Comparison of ENCODE assay signal across 8 mouse cellular contexts in the genomic region with DNA sequence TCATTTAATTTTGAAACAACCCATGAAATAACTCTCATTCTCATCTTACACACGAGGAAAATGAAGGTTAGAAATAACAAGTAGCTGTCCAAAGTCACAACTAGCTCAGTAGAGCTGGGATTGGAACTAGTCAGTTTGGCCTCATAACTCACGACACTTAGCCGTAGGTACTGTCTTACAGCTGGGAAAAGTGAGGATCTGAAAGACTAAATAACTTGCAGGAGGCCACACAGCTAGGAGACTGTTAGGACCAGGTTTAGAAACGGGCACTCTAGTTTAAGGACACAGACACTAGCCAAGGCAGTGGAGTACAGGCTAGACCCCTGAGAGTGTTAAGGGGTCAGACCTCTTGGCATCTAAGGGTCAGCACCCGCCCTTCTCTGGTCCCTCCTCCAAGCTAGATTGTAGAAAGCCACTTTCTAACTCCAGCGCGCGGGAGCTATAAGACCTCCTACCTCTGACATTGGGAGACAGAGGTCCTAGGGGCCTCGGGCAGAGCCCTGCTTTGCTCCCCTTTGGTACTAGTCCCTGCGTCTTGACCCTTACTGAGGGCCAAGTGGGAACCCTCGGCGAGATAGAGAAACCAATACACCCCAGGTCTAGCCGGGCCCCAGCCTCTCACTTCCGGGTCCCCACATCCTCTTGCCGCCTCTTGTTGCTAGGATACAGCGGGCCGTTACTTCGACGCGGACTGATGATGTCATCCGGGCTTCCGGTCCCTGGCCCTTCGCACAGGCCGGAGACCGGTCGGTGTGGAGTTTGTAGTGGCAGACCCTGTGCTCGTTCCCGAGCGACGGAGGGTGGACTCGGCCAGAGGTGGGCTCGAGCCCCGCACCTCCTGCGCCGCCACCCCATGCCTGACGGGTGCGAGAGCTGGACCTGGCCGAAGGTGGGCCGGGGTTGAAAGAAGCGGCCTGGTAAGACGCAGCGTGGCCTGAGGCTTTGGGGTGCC. TPM values are rescaled to one million over a fixed set of nuclear protein-coding genes. Genes with fewer than 3 reads are reported as not detected.
DNase-seq lines count a peak whose midpoint lies in the region; ATAC-seq lines count a peak whose summit lies in the region.

A gene (minus strand): TSS at position 678 of the 952 bp plus-strand sequence.
A gene (plus strand): TSS at position 703 of the 952 bp plus-strand sequence.

- WGBS in heart, embryonic 14.5 days = 5% methylated on average over 42 of the region's 42 CpGs
- WGBS in liver, embryonic 13.5 days (ENCODE audit: insufficient replicate concordance) = 5% methylated on average over 42 of the region's 42 CpGs
- WGBS in stomach, embryonic 16.5 days = 4% methylated on average over 42 of the region's 42 CpGs

- no peaks in the 10 kb centered on the region for H3K9me3 ChIP-seq in heart, embryonic 14.5 days (ENCODE audit: control insufficient read depth, low read length)
- H3K9me3 ChIP-seq in liver, embryonic 13.5 days (replicated peaks) = no peaks in the 10 kb centered on the region
- H3K9me3 ChIP-seq in stomach, embryonic 16.5 days (replicated peaks; ENCODE audit: control insufficient read depth, low read length) = no peaks in the 10 kb centered on the region

- peaks cover 6% of the 10 kb centered on the region; the same call in 1 of the 2 replicates for H3K27me3 ChIP-seq in heart, embryonic 14.5 days (ENCODE audit: control insufficient read depth, insufficient read depth, low read length)
- no peaks in the 10 kb centered on the region for H3K27me3 ChIP-seq in liver, embryonic 13.5 days
- H3K27me3 ChIP-seq in stomach, embryonic 16.5 days (ENCODE audit: control insufficient read depth, insufficient read depth, low read length) = no peaks in the 10 kb centered on the region

- DNase-seq in CD4-positive, CD25-positive, alpha-beta regulatory T cell, adult 2 months (ENCODE audit: low read depth, low spot score) = peak; percentile 96
- DNase-seq in fibroblast of lung, adult 2 months (ENCODE audit: low read depth) = peak; percentile 87
- DNase-seq in kidney, postnatal 14 days = peak; percentile 98
- peak; percentile 93 for DNase-seq in liver, embryonic 13.5 days
- peak; percentile 97 for DNase-seq in neural tube, embryonic 10.5 days (ENCODE audit: extremely low spot score, low spot score)

- H3K27ac ChIP-seq in brown adipose tissue, adult 24 weeks (replicated peaks; ENCODE audit: low read depth, low read length) = peak within 1 kb of the TSS; percentile 72
- peak within 1 kb of the TSS in 1 of 2 experiments; percentile 15; a peak in 2 of 4 replicates for H3K27ac ChIP-seq in heart, embryonic 14.5 days (replicated peaks in 1 of 2; ENCODE audit: control insufficient read depth in 1 of 2, insufficient read depth in 1 of 2, low read depth in 2 of 2, low read length in 2 of 2)
- peak within 1 kb of the TSS; percentile 96 for H3K27ac ChIP-seq in liver, embryonic 13.5 days
- peak within 1 kb of the TSS; percentile 43; the same call in 1 of the 2 replicates for H3K27ac ChIP-seq in stomach, embryonic 16.5 days (ENCODE audit: low read length)

- peaks cover 38% of the 10 kb centered on the region for H3K36me3 ChIP-seq in heart, embryonic 14.5 days (ENCODE audit: control insufficient read depth, insufficient read depth, low read length)
- peaks cover 37% of the 10 kb centered on the region for H3K36me3 ChIP-seq in liver, embryonic 13.5 days
- H3K36me3 ChIP-seq in stomach, embryonic 16.5 days (ENCODE audit: control insufficient read depth, insufficient read depth, low read length) = peaks cover 9% of the 10 kb centered on the region

- H3K4me3 ChIP-seq in brown adipose tissue, adult 24 weeks (ENCODE audit: insufficient read depth, low read depth, low read length) = peak within 1 kb of the TSS; percentile 88
- peak within 1 kb of the TSS; percentile 71 to 97 for H3K4me3 ChIP-seq in heart, embryonic 14.5 days (ENCODE audit: control insufficient read depth in 1 of 2, insufficient read depth in 1 of 2, low read depth in 1 of 2, low read length in 2 of 2)
- peak within 1 kb of the TSS; percentile 91 for H3K4me3 ChIP-seq in liver, embryonic 13.5 days (replicated peaks)
- H3K4me3 ChIP-seq in stomach, embryonic 16.5 days (replicated peaks; ENCODE audit: low read length) = peak within 1 kb of the TSS; percentile 96

- H3K4me1 ChIP-seq in brown adipose tissue, adult 24 weeks (ENCODE audit: control insufficient read depth, insufficient read depth, insufficient read length, low read length) = peaks cover 13% of the 10 kb centered on the region
- peaks cover 10 to 16% of the 10 kb centered on the region in 2 experiments; a peak in 3 of 4 replicates for H3K4me1 ChIP-seq in heart, embryonic 14.5 days (ENCODE audit: control insufficient read depth in 2 of 2, insufficient read depth in 2 of 2, low read length in 2 of 2)
- H3K4me1 ChIP-seq in liver, embryonic 13.5 days (replicated peaks) = peaks cover 73% of the 10 kb centered on the region
- peaks cover 32% of the 10 kb centered on the region for H3K4me1 ChIP-seq in stomach, embryonic 16.5 days (ENCODE audit: control insufficient read depth, insufficient read depth, low read length)

- H3K9ac ChIP-seq in heart, embryonic 14.5 days (ENCODE audit: low read length) = peak within 1 kb of the TSS; percentile 97
- peak within 1 kb of the TSS; percentile 96 for H3K9ac ChIP-seq in liver, embryonic 13.5 days
- H3K9ac ChIP-seq in stomach, embryonic 16.5 days (ENCODE audit: low read length) = peak within 1 kb of the TSS; percentile 95

- peak within 1 kb of the TSS; percentile 93 for H3K4me2 ChIP-seq in heart, embryonic 14.5 days (ENCODE audit: low read length)
- H3K4me2 ChIP-seq in liver, embryonic 13.5 days = peak within 1 kb of the TSS; percentile 99
- peak within 1 kb of the TSS; percentile 88 for H3K4me2 ChIP-seq in stomach, embryonic 16.5 days (ENCODE audit: low read depth, low read length)

- ATAC-seq in heart, embryonic 14.5 days (ENCODE audit: insufficient number of reproducible peaks, insufficient read depth, low FRiP score, low read depth) = peak; percentile 91
- ATAC-seq in liver, embryonic 13.5 days (ENCODE audit: low read depth) = peak; percentile 88
- peak; percentile 88 for ATAC-seq in stomach, embryonic 16.5 days (ENCODE audit: insufficient read depth, low FRiP score)

RNA-seq across cellular contexts. Expression of the first gene that starts in this region (rescaled TPM):
- polyA plus RNA-seq in brown adipose tissue, adult 24 weeks (2012; ENCODE audit: insufficient read depth, insufficient read length, missing spikeins) = 5.3 and 6.3 TPM in 2 replicates
- polyA plus RNA-seq in heart, embryonic 14.5 days (2014; fragmentation: Nextera tagmentation; extraction: Ambion mirVana) = 7.2 and 8.4 TPM in 2 replicates
- 3.8 and 5.0 TPM in 2 replicates for polyA plus RNA-seq in liver, embryonic 13.5 days (2015; fragmentation: Nextera tagmentation; extraction: Ambion mirVana)
- 18.2 and 20.1 TPM in 2 replicates for polyA plus RNA-seq in stomach, embryonic 16.5 days (2015; fragmentation: Nextera tagmentation; extraction: Ambion mirVana)

RNA-seq across cellular contexts. Expression of the second gene that starts in this region (rescaled TPM):
- 44.0 and 60.2 TPM in 2 replicates for polyA plus RNA-seq in brown adipose tissue, adult 24 weeks (2012; ENCODE audit: insufficient read depth, insufficient read length, missing spikeins)
- 81.9 and 86.2 TPM in 2 replicates for polyA plus RNA-seq in heart, embryonic 14.5 days (2014; fragmentation: Nextera tagmentation; extraction: Ambion mirVana)
- polyA plus RNA-seq in liver, embryonic 13.5 days (2015; fragmentation: Nextera tagmentation; extraction: Ambion mirVana) = 90.7 and 90.8 TPM in 2 replicates
- 109 and 115 TPM in 2 replicates for polyA plus RNA-seq in stomach, embryonic 16.5 days (2015; fragmentation: Nextera tagmentation; extraction: Ambion mirVana)
